Mouse (Mus musculus) lung, adult 2 months (tissue): Measurements from ENCODE around the gene Dab1.

ENCODE experiments used
- CTCF ChIP-seq: fragments of 200-500 bp; IDR thresholded peaks from 2 replicates; pipeline ENCODE4 v1.5.1; 2011; ENCODE audit warnings: mild to moderate bottlenecking, low read length, control low read depth; ENCODE audit not compliant: insufficient read depth
- POLR2A ChIP-seq: fragments of 200-500 bp; IDR thresholded peaks from 2 replicates; pipeline ENCODE4 v1.6.1; 2011; ENCODE audit warnings: low read depth, mild to moderate bottlenecking, control low read depth, low read length, borderline replicate concordance; ENCODE audit errors: extremely low read depth

DNA sequence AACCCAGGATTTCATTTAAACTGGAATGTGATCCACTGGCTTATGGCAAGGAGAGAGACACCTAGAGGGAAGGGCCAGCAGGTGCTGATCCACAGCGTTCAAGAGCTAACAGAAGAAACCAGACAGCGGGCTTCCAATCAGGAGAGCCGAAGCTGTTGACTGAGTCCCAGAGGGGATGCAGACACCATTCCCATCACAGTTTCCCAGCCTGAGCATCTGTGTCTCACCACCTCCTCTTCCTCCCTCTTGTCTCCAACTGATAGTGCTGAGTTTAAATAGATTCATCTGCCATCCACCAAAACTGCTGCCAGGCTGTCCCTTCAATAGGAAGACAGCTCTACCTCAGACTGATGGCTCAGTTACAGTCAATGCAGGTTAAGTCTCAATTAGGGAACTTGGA lies 1134.9 kb downstream of the Dab1 start:
- no peak for TF ChIP-seq CTCF
- no peak for TF ChIP-seq POLR2A
